Mouse (Mus musculus) heart, postnatal 0 days (tissue): ENCODE data around the gene Gm9780. TPM values are rescaled to one million over a fixed set of nuclear protein-coding genes. Genes with fewer than 3 reads are reported as not detected.
"Not testable (repeated sequence)": the region's sequence is repeated elsewhere in the genome, so short reads cannot be mapped to it uniquely, and the experiment has no call there.

ENCODE experiments used
- ATAC-seq: fragments of 200-750 bp; cut with Nextera tagmentation; 2 replicates; pipeline ENCODE4 v1.8.0; 2017; ENCODE audit warnings: low read depth, moderate number of reproducible peaks, moderate library complexity; ENCODE audit not compliant: insufficient read depth
- DNase-seq: peaks from one replicate; pipeline ENCODE4 v3.0.0-alpha.2; 2016; ENCODE audit warnings: low spot score
- H3K27ac ChIP-seq: fragments of 300-500 bp; sonication (generic); 2 replicates; pipeline ENCODE4 v1.5.1; 2014; ENCODE audit warnings: low read depth, mild to moderate bottlenecking
- H3K27me3 ChIP-seq: fragments of 300-500 bp; sonication (generic); 2 replicates; pipeline ENCODE4 v1.6.1; 2014; ENCODE audit warnings: low read length, mixed read lengths; ENCODE audit not compliant: control insufficient read depth, insufficient read depth
- H3K36me3 ChIP-seq: fragments of 300-500 bp; sonication (generic); replicated peaks from 2 replicates; pipeline ENCODE4 v1.6.1; 2014; ENCODE audit warnings: low read length, mixed read lengths; ENCODE audit not compliant: control insufficient read depth, insufficient read depth
- H3K4me1 ChIP-seq: fragments of 300-500 bp; sonication (generic); 2 replicates; pipeline ENCODE4 v1.6.1; 2014; ENCODE audit warnings: antibody characterized with exemption; ENCODE audit not compliant: control insufficient read depth, insufficient read depth
- H3K4me2 ChIP-seq: fragments of 300-500 bp; sonication (generic); 2 replicates; pipeline ENCODE4 v1.6.1; 2014; ENCODE audit warnings: low read depth, mild to moderate bottlenecking, low read length, moderate library complexity
- H3K4me3 ChIP-seq: fragments of 300-500 bp; sonication (generic); 2 replicates; pipeline ENCODE4 v1.5.1; 2014; ENCODE audit warnings: low read depth, low read length
- H3K9ac ChIP-seq: fragments of 300-500 bp; sonication (generic); replicated peaks from 2 replicates; pipeline ENCODE4 v1.6.1; 2014; ENCODE audit warnings: low read depth, low read length, mixed read lengths
- H3K9me3 ChIP-seq: fragments of 300-500 bp; sonication (generic); replicated peaks from 2 replicates; pipeline ENCODE4 v1.6.1; 2016; ENCODE audit warnings: low read length; ENCODE audit not compliant: control insufficient read depth
- WGBS: fragments of 180-500 bp; shearing (Covaris S2); extraction: QIAGEN DNeasy Blood & Tissue Kit; methylation state at CpG from one replicate; pipeline ENCODE4 v1.1.7; 2014; 5-methylcytosine and 5-hydroxymethylcytosine counted together
- polyA plus RNA-seq: library from polyadenylated mRNA; unstranded; fragments of >200 nt; fragmentation: Nextera tagmentation; extraction: Ambion mirVana; gene quantifications from 2 replicates; pipeline ENCODE4 v1.2.1, GENCODE M21; 2015
- total RNA-seq: library from RNA; depleted of rRNA; stranded (reverse); fragments of >200 nt; gene quantifications from 2 replicates; pipeline ENCODE4 v1.2.3, GENCODE M21; 2014; ENCODE audit warnings: low replicate concordance; rRNA removed

Gm9780 gene
- 99.6 and 106 TPM in 2 replicates for total RNA-seq
- polyA plus RNA-seq, result 24.3 and 38.1 TPM in 2 replicates

DNA sequence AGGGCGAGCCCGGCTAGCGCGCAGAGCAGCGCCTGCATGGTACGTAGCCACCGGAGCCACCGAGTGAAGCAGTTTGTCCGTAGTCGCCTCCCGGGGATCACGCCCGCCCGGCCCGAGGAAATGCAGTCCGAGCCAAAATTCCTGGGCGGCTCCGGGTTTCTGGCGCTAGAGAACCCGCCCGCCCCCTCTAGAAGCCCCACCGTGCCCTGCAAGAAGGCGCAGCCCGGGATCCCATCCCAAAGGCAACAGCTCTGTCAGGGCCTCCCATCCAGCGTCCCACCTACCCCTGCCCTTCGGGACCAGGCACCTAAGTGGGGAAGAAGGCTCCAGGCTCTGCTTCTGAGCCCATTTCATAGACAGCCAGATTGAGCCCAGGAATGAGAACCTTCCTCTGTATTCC lies at the start of gene Gm9780:
TSS of gene Gm9780 (minus strand) at position 101 of the 400 bp plus-strand sequence.
- H3K9ac ChIP-seq, H3K9me3 ChIP-seq, H3K4me3 ChIP-seq, H3K4me1 ChIP-seq, H3K27me3 ChIP-seq, H3K36me3 ChIP-seq, H3K27ac ChIP-seq, ATAC-seq, DNase-seq, H3K4me2 ChIP-seq: not testable (repeated sequence)
- no CpG with 5 or more reads among the region's 26 CpGs for WGBS

GRCm38 (mm10) chr14:26081997-26082396 lies 39.5 kb upstream of the Gm9780 start, which contains the start of gene Cphx3:
Gene Cphx3 (plus strand): TSS chr14:26082297.
- ATAC-seq, H3K4me2 ChIP-seq, H3K4me3 ChIP-seq, DNase-seq, H3K9ac ChIP-seq, H3K4me1 ChIP-seq, H3K27me3 ChIP-seq, H3K9me3 ChIP-seq, H3K36me3 ChIP-seq, H3K27ac ChIP-seq: not testable (repeated sequence)
- WGBS, result no CpG with 5 or more reads among the region's 1 CpGs

GRCm38 (mm10) chr14:26081216-26081615 lies 38.7 kb upstream of the Gm9780 start, which contains the start of gene Cphx2:
Gene Cphx2 (plus strand): TSS chr14:26081516.
- not testable (repeated sequence) for H3K4me1 ChIP-seq, H3K27me3 ChIP-seq, H3K4me3 ChIP-seq, ATAC-seq, H3K9ac ChIP-seq, DNase-seq, H3K9me3 ChIP-seq, H3K27ac ChIP-seq, H3K4me2 ChIP-seq, H3K36me3 ChIP-seq
- WGBS, result no CpG with 5 or more reads among the region's 6 CpGs

- not testable (repeated sequence) for ATAC-seq, H3K4me3 ChIP-seq, DNase-seq, H3K4me1 ChIP-seq, H3K27me3 ChIP-seq, H3K36me3 ChIP-seq, H3K9ac ChIP-seq, H3K9me3 ChIP-seq, H3K27ac ChIP-seq, H3K4me2 ChIP-seq
- WGBS, result no CpG with 5 or more reads among the region's 5 CpGs
These were observed 34.3 kb upstream of the Gm9780 start for GRCm38 (mm10) chr14:26076620-26077390.

GRCm38 (mm10) chr14:26067325-26067633 lies 24.8 kb upstream of the Gm9780 start, which contains the start of gene Tmem254c:
Gene Tmem254c (minus strand): TSS chr14:26067355.
- not testable (repeated sequence) for DNase-seq, H3K4me1 ChIP-seq, H3K36me3 ChIP-seq, H3K4me3 ChIP-seq, H3K9ac ChIP-seq, H3K27me3 ChIP-seq, H3K4me2 ChIP-seq, H3K27ac ChIP-seq, H3K9me3 ChIP-seq
- peak; percentile 64; the same call in 1 of the 2 replicates for ATAC-seq
- WGBS, result no CpG with 5 or more reads among the region's 10 CpGs

- H3K4me2 ChIP-seq, H3K4me1 ChIP-seq, H3K9me3 ChIP-seq, H3K36me3 ChIP-seq, H3K9ac ChIP-seq, DNase-seq, H3K4me3 ChIP-seq, H3K27me3 ChIP-seq, H3K27ac ChIP-seq: not testable (repeated sequence)
- no CpG with 5 or more reads among the region's 44 CpGs for WGBS
- ATAC-seq, result peak; percentile 58
These were observed 24.2 kb upstream of the Gm9780 start for GRCm38 (mm10) chr14:26066574-26067324.

DNA sequence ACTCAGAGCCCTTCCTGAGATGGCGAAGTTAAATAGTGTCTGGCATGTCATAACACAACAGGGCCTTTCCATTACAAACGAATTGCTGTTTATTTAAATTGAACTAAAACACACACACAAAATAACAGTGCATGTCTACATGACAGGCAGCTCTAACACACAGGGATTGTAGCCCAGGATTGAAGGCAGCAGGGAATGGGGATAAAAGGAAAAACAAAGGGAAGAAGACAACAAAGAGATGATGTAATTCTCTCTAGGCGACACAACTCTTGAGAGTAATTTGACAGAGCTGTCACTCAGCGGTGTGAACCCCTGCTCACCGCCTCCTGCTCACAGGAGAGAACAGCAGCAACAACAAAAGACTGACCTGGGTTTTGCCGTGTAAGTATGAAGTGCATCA lies 16.9 kb upstream of the Gm9780 start:
- not testable (repeated sequence) for H3K4me2 ChIP-seq, H3K9ac ChIP-seq, ATAC-seq, H3K27ac ChIP-seq, DNase-seq, H3K9me3 ChIP-seq, H3K4me1 ChIP-seq, H3K27me3 ChIP-seq, H3K36me3 ChIP-seq, H3K4me3 ChIP-seq
- no CpG with 5 or more reads among the region's 6 CpGs for WGBS

GRCm38 (mm10) chr14:26058184-26058583 lies 15.7 kb upstream of the Gm9780 start:
- not testable (repeated sequence) for H3K4me1 ChIP-seq, H3K27ac ChIP-seq, H3K9me3 ChIP-seq, H3K27me3 ChIP-seq, ATAC-seq, H3K4me3 ChIP-seq, H3K36me3 ChIP-seq, DNase-seq, H3K4me2 ChIP-seq, H3K9ac ChIP-seq
- no CpG with 5 or more reads among the region's 3 CpGs for WGBS
